Mouse (Mus musculus) forebrain, embryonic 14.5 days (tissue): Measurements from ENCODE around the gene Rbmxl1. TPM values are rescaled to one million over a fixed set of nuclear protein-coding genes. Genes with fewer than 3 reads are reported as not detected.
"Not testable (repeated sequence)": the region's sequence is repeated elsewhere in the genome, so short reads cannot be mapped to it uniquely, and the experiment has no call there.

Experiments used
- ATAC-seq: fragments of 200-750 bp; cut with Nextera tagmentation; 2 replicates; pipeline ENCODE4 v1.8.0; 2017; ENCODE audit warnings: mild to moderate bottlenecking, moderate library complexity
- DNase-seq: peaks from one replicate; pipeline ENCODE4 v3.0.0-alpha.2; 2015; ENCODE audit warnings: low spot score
- H3K27ac ChIP-seq: fragments of 300-500 bp; sonication (generic); 2 replicates; pipeline ENCODE4 v1.5.1; 2014; ENCODE audit warnings: low read depth, mild to moderate bottlenecking, control low read depth, low read length, moderate library complexity
- H3K27me3 ChIP-seq: fragments of 300-500 bp; sonication (generic); replicated peaks from 2 replicates; pipeline ENCODE4 v1.6.1; 2014; ENCODE audit warnings: low read length, control low read depth, mixed read lengths; ENCODE audit not compliant: control insufficient read depth, insufficient read depth
- H3K36me3 ChIP-seq: fragments of 300-500 bp; sonication (generic); 2 replicates; pipeline ENCODE4 v1.6.1; 2014; ENCODE audit warnings: low read length, control low read depth; ENCODE audit not compliant: control insufficient read depth, insufficient read depth
- H3K4me1 ChIP-seq: fragments of 300-500 bp; sonication (generic); 2 replicates; pipeline ENCODE4 v1.6.1; 2014; ENCODE audit warnings: antibody characterized with exemption, low read length, control low read depth; ENCODE audit not compliant: control insufficient read depth, insufficient read depth
- H3K4me2 ChIP-seq: fragments of 300-500 bp; sonication (generic); 2 replicates; pipeline ENCODE4 v1.6.1; 2014; ENCODE audit warnings: mild to moderate bottlenecking, control low read depth, low read length
- H3K4me3 ChIP-seq: fragments of 300-500 bp; sonication (generic); 2 replicates; pipeline ENCODE4 v1.5.1; 2014; ENCODE audit warnings: low read depth, low read length, control low read depth
- H3K9ac ChIP-seq: fragments of 300-500 bp; sonication (generic); 2 replicates; pipeline ENCODE4 v1.6.1; 2014; ENCODE audit warnings: mild to moderate bottlenecking, low read length, control low read depth, moderate library complexity
- H3K9me3 ChIP-seq: fragments of 300-500 bp; sonication (generic); replicated peaks from 2 replicates; pipeline ENCODE4 v1.6.1; 2016; ENCODE audit warnings: low read length, control low read depth, mixed read lengths; ENCODE audit not compliant: control insufficient read depth
- WGBS: fragments of 180-500 bp; shearing (Covaris S2); extraction: QIAGEN DNeasy Blood & Tissue Kit; methylation state at CpG from one replicate; pipeline ENCODE4 v1.1.7; 2014; 5-methylcytosine and 5-hydroxymethylcytosine counted together
- polyA plus RNA-seq: library from polyadenylated mRNA; unstranded; fragments of >200 nt; fragmentation: Nextera tagmentation; extraction: Ambion mirVana; gene quantifications from 2 replicates; pipeline ENCODE4 v1.2.1, GENCODE M21; 2014

Gene Rbmxl1
- polyA plus RNA-seq, 1 experiment from 2014 or later: 263 TPM

DNA sequence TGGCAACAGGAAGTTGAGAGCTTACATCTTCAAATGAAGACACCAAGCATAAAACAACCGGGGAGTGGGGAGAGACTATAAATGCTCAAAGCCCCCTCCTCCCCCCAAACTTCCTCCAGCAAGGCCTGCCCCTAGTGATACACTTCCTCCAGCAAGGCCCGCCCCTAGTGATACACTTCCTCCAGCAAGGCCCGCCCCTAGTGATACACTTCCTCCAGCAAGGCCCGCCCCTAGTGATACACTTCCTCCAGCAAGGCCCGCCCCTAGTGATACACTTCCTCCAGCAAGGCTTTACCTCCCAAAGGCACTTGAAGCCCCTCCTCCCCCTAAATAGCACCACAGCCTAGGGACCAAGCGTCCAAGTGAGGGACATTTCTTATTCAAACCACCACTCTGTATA is 34.0 kb upstream of the Rbmxl1 start:
- not testable (repeated sequence) for H3K4me3 ChIP-seq, ATAC-seq, H3K27ac ChIP-seq, DNase-seq, H3K9ac ChIP-seq, H3K27me3 ChIP-seq, H3K4me1 ChIP-seq, H3K4me2 ChIP-seq, H3K9me3 ChIP-seq
- 95% methylated on average over 4 of the region's 6 CpGs for WGBS
- peaks cover 12% of the 10 kb centered on the region; the same call in 1 of the 2 replicates for H3K36me3 ChIP-seq

DNA sequence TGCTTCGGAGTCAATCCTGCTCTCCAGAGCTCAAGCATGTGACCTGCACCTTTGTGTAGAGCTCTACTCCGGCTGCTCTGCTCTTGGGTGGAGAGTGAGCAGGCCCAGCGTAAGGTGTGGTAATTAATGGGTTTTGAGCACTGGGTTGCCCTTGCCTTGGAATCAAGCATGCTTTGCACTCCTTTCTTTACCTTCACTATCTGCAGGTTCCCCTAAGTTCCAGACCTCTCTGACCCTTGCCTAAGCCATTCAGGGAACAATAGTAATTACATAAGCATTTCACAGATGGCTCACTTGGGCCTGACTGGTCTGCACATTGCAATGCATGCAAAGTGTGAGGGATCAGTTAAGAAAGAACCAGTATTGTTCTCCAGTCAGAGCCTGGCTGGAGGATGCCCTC is 29.1 kb upstream of the Rbmxl1 start:
- no peaks in the 10 kb centered on the region for H3K4me1 ChIP-seq
- H3K4me3 ChIP-seq: no peak overlapping the region
- ATAC-seq (no peak), DNase-seq (no peak)
- WGBS: 92% methylated on average over 3 of the region's 3 CpGs
- H3K9ac ChIP-seq: no peak overlapping the region
- H3K36me3 ChIP-seq: peaks cover 16% of the 10 kb centered on the region; the same call in 1 of the 2 replicates
- no peak overlapping the region for H3K4me2 ChIP-seq
- H3K27me3 ChIP-seq: no peaks in the 10 kb centered on the region
- no peak overlapping the region for H3K27ac ChIP-seq
- H3K9me3 ChIP-seq: no peaks in the 10 kb centered on the region

DNA sequence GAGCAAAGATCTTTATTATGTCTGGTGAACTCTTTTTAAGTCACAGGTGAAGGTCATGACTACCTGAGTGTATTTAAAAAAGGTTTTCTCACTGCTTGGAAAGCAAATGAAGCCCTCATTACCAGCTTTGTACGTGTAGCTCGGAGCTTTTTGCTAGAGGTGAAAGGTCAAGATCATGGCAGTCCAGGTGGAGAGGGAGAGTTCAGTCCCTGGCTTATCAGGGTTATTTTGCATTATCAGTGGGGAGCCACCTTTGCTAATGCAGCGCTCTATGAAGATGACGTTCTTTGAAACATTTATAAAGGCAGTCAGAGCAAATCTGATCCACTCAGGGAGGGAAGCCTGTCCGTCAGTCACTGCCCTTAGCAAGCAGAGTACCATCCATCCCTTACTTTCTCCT is 28.0 kb upstream of the Rbmxl1 start:
- Histone ChIP-seq H3K27ac (no peak overlapping the region), H3K9me3 (no peaks in the 10 kb centered on the region), H3K4me3 (no peak overlapping the region), H3K36me3 (peaks cover 17% of the 10 kb centered on the region; the same call in 1 of the 2 replicates), H3K27me3 (no peaks in the 10 kb centered on the region), H3K4me2 (no peak overlapping the region), H3K4me1 (no peaks in the 10 kb centered on the region), H3K9ac (no peak overlapping the region)
- ATAC-seq (no peak), DNase-seq (no peak)
- WGBS: 89% methylated on average over 5 of the region's 5 CpGs

DNA sequence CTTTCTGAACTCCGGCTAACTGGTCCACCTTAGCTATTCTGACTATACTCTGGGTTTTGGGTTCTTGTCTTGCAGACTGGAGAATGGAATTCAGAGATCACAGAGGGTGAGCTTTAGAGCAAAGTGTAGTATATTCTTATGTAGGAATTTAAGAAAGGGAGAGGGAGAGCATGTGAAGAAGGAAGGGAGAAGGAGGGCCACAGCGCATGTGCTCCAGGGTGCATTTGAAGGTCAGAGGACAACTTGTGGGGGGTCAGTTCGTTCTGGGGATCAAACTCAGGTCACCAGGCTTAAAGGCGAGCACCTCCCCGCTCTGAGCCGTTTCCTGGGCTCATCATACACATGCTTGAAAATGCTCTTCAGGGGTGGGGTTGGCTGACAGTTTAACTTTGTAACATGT is 25.3 kb upstream of the Rbmxl1 start:
- 92% methylated on average over 6 of the region's 6 CpGs for WGBS
- DNase-seq (no peak), ATAC-seq (no peak)
- no peaks in the 10 kb centered on the region for H3K9me3 ChIP-seq
- no peak overlapping the region for H3K27ac ChIP-seq
- H3K4me2 ChIP-seq: no peak overlapping the region
- peaks cover 29% of the 10 kb centered on the region for H3K36me3 ChIP-seq
- H3K4me3 ChIP-seq: no peak overlapping the region
- H3K27me3 ChIP-seq: no peaks in the 10 kb centered on the region
- H3K4me1 ChIP-seq: no peaks in the 10 kb centered on the region
- H3K9ac ChIP-seq: no peak overlapping the region

DNA sequence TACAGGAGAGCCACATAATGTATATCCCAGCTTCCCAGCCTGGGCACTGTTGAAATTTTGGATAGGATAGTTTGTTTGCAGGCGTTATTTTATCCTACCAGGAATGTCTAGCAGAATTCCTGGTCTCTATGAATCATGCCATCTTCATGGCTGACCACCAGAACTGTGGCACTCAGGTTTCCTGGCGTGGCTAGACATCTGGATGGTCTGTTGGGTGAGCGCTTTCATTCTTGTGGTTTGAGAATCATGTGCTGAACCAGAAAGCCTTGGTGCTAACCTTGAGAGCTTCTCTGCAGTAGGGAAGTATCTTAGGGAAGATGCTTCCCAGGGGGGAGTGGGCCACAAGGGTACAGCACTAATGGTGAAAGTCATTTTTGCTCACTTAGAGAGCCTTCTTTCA is 6.4 kb upstream of the Rbmxl1 start:
- ATAC-seq: no peak
- Histone ChIP-seq H3K4me3 (no peak overlapping the region), H3K9ac (no peak overlapping the region), H3K9me3 (no peaks in the 10 kb centered on the region), H3K4me1 (peaks cover 4% of the 10 kb centered on the region), H3K4me2 (no peak overlapping the region), H3K27me3 (no peaks in the 10 kb centered on the region), H3K36me3 (peaks cover 16% of the 10 kb centered on the region), H3K27ac (no peak overlapping the region)
- no peak for DNase-seq
- 85% methylated on average over 3 of the region's 3 CpGs for WGBS

DNA sequence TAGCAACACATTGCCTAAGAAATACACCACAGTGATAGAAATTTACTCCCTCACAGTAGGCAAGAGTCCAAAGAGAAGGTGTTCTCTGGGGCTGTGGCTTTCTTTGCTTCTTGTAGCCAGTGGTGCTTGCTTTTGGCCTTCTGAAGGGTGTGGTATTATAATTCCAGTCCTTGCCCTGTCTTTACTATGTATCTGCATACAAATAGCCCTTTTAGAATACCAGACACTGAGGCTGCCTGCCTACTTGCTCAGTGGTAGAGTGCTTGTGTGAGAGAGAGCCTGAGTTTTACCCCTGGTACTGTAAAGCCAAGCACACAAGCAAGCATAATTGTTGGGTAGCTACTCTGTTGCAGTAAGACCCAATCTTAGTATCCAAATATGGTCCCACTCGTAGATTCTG is 6.0 kb upstream of the Rbmxl1 start:
- Histone ChIP-seq H3K4me2 (no peak overlapping the region), H3K27ac (no peak overlapping the region), H3K36me3 (peaks cover 16% of the 10 kb centered on the region), H3K9ac (no peak overlapping the region), H3K4me1 (peaks cover 5% of the 10 kb centered on the region), H3K9me3 (no peaks in the 10 kb centered on the region), H3K4me3 (no peak overlapping the region), H3K27me3 (no peaks in the 10 kb centered on the region)
- no peak for ATAC-seq
- no peak for DNase-seq
- 100% methylated on average over 1 of the region's 1 CpGs for WGBS

DNA sequence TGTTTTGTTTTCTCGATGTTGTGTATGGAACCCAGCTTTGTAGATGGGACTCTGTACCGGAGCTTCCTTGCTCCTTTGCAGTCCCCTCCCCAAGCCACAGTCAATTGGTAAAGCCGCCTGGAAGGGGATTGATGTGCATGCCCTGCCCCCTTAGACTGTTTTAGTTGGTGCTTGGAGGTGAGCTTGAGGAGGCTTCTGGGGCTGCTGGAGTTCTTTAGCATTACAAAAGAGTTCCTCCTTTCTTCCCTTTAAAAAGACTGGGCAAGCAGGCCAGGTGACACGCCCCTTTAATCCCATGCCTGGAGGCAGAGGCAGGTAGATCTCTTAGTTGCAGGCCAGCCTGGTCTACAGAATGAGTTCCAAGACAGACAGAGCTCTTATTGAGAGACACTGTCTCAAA is 4.4 kb upstream of the Rbmxl1 start:
- no peak for ATAC-seq
- peaks cover 16% of the 10 kb centered on the region for H3K36me3 ChIP-seq
- H3K27ac ChIP-seq: no peak overlapping the region
- no peaks in the 10 kb centered on the region for H3K27me3 ChIP-seq
- WGBS: 84% methylated on average over 4 of the region's 4 CpGs
- H3K4me2 ChIP-seq: no peak overlapping the region
- no peaks in the 10 kb centered on the region for H3K9me3 ChIP-seq
- no peak overlapping the region for H3K4me3 ChIP-seq
- peaks cover 5% of the 10 kb centered on the region for H3K4me1 ChIP-seq
- no peak overlapping the region for H3K9ac ChIP-seq
- DNase-seq: no peak

DNA sequence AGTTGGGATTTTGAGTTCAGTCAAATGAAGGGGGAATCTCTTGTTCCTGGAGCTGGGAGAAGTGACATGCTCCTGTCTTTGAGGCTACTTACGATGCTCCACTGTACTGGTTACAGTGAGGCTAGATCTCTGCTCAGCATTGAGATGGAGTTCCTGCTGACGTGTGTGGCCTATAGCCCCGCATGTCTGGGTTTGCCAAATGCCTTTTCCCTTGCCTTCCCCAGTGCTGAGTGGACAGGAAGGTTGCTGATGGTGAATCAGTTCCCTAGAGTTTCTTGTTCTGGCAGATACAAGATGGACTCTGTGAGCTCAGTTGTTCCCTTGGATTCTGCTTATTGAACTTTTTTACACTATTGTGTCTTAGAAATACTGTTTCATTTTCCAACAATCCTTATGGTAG is 2.2 kb upstream of the Rbmxl1 start:
- ATAC-seq: no peak
- Histone ChIP-seq H3K4me1 (peaks cover 10% of the 10 kb centered on the region), H3K9ac (no peak overlapping the region), H3K4me3 (no peak overlapping the region), H3K27me3 (no peaks in the 10 kb centered on the region), H3K4me2 (no peak overlapping the region), H3K27ac (no peak overlapping the region), H3K9me3 (no peaks in the 10 kb centered on the region), H3K36me3 (peaks cover 12% of the 10 kb centered on the region)
- DNase-seq: no peak
- WGBS: 72% methylated on average over 3 of the region's 3 CpGs

DNA sequence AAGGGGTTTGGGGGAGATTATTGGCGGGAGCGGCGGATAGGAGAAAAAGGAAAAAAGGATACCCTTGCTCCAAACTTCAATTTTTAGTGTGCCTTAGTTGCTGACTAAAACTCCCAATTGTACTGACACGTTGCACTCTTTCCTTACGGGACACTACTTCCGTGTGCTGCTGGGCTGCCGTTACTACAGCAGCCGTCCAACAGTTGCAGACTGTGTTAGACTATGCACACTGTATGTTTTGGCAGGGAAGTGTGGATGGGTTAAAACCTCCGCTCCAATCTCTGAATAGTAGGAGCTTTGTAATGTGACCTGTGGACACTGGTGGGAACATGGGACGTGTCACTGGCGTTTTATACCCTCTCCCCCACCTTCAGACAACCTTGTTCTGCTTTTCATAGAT is 1.4 kb upstream of the Rbmxl1 start:
- Histone ChIP-seq H3K9ac (peak overlapping the region; percentile 98), H3K27ac (no peak overlapping the region), H3K4me1 (peaks cover 10% of the 10 kb centered on the region), H3K27me3 (no peaks in the 10 kb centered on the region), H3K4me2 (peak overlapping the region; percentile 91), H3K9me3 (no peaks in the 10 kb centered on the region), H3K36me3 (peaks cover 5% of the 10 kb centered on the region), H3K4me3 (peak overlapping the region; percentile 95)
- 1% methylated on average over 11 of the region's 11 CpGs for WGBS
- DNase-seq: peak; percentile 43
- ATAC-seq: no peak
